Mouse (Mus musculus): Measurements from ENCODE around the gene Zdhhc22.

DNA sequence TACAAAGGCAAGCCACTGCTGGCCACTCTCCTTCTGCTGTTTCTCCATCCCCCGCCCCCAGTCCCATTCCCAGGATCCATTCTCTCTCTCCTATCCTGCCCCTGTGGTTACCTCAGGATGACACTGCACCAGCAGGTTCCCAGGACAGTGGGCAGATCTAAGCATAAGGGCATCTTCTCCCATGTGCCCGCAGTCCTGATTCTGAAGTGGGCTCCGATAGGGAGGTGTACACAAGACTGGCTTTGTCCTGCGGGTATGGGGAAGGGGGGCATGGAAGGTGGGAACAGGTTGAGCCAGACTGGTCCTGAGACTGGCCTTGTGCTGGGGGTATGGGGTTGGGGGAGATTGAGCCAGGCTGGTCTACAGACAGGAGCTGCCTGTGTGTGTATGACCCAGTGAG, 14.4 kb upstream of the Zdhhc22 start:
- TF ChIP-seq POLR2A (IDR thresholded peaks at IDR 0.05; ENCODE audit: insufficient read length, low read depth) (no peak), SRF (IDR thresholded peaks at IDR 0.05; ENCODE audit: control insufficient read depth, insufficient read length, low read depth) (no peak), E2F4 (IDR thresholded peaks at IDR 0.05; ENCODE audit: insufficient read depth) (no peak), POLR2AphosphoS2 (IDR thresholded peaks at IDR 0.05; ENCODE audit: insufficient read length, low read depth) (no peak)
